Comparison of ENCODE assay signal across 18 mouse cellular contexts in the genomic region with DNA sequence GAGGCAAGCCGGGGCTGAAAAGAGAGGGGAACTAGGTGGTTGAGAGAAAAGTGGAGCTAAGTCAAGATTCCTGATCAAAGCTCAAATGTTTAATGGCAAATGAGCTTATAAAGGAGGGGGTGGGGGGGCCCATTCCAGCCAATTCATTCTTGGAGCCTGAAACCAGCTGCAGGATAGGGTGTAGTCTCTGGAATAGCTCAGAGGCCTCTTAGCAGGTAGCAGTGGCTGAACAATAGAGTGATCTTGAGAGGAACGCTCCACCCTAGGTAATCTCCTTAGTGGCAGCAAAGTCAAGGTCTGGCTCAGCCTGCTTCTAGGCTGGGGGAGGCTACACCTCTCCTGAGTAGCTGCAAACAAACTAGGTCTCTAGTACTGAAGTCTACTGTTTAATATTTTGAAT.
"Had no signal": no experiment of that assay in that cellular context is flagged by ENCODE, and none has a peak within 500 bp of the region (broad histone marks: within the 10 kb centered on the region; RNA-seq: fewer than 3 reads in every experiment).

No protein-coding gene starts in this region.

- H3K4me3 ChIP-seq: midbrain, embryonic 10.5 days; midbrain, embryonic 12.5 days; myocyte; neural tube, embryonic 13.5 days; neural tube, embryonic 15.5 days; stomach, embryonic 15.5 days had no signal

- H3K9me3 ChIP-seq: midbrain, embryonic 12.5 days; neural tube, embryonic 15.5 days; stomach, embryonic 15.5 days had no signal

- H3K9ac ChIP-seq: lung, embryonic 14.5 days; midbrain, embryonic 12.5 days; neural tube, embryonic 13.5 days; neural tube, embryonic 15.5 days; stomach, embryonic 15.5 days had no signal

- H3K36me3 ChIP-seq: midbrain, embryonic 10.5 days; midbrain, embryonic 12.5 days; neural tube, embryonic 13.5 days; neural tube, embryonic 15.5 days; stomach, embryonic 15.5 days had no signal

- H3K27ac ChIP-seq: midbrain, embryonic 10.5 days; midbrain, embryonic 12.5 days; neural tube, embryonic 13.5 days; neural tube, embryonic 15.5 days; stomach, embryonic 15.5 days; stomach, postnatal 0 days had no signal

- DNase-seq: lung, adult 18-20 months; lung, embryonic 14.5 days; lung, postnatal 10 days; lung, postnatal 4 days; midbrain, embryonic 14.5 days; right cerebral cortex, adult 18-20 months; right cerebral cortex, postnatal 25 days; right cerebral cortex, postnatal 4 days; thymus, adult 2 months; thymus, postnatal 25 days; thymus, postnatal 4 days had no signal

- H3K4me1 ChIP-seq: midbrain, embryonic 10.5 days; midbrain, embryonic 12.5 days; neural tube, embryonic 13.5 days; neural tube, embryonic 15.5 days; stomach, embryonic 15.5 days had no signal
